Mouse (Mus musculus): Measurements from ENCODE around the gene Prss48. TPM values are rescaled to one million over a fixed set of nuclear protein-coding genes. Genes with fewer than 3 reads are reported as not detected.

The Prss48 gene
- polyA plus RNA-seq, 1 experiment, result not detected

DNA sequence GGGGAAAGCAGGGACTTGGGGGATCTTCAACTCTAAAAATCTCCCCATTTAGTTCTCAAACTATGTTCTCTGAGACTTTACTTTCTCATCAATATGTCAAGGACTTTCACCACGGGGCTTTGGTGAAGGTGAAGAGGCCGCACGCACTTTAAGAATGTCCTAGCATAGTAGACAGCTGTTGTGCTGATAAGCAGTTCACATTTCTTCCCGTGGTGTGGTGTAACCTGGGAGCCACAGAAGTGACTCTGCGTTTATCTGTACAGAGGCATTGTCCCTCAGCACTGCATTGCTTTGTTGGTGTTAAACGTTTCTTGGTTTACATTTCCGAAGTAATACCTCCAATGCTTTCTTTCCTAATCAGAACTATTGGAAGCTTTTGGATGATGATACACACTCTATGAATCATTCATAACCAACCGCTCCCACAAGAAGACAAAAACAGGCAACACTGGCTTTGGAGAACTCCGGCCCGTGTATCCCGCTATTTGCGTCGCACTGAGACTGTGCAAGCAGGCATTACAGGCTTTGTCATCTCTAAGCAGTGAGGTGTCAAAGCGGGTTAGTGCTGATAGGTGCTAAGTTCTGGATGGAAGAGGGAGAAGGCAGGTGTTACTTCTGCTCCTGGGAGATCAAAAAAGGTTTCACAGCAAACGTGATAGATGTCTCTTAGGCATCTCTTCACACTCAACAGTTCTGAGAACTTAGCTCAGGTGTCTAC, 26.5 kb upstream of the Prss48 start:
- TF ChIP-seq CTCF (IDR thresholded peaks at IDR 0.05; ENCODE audit: extremely low read depth, insufficient read depth, low read length) (no peak), POLR2A (IDR thresholded peaks at IDR 0.05; ENCODE audit: extremely low read depth, insufficient read depth, low read length) (no peak)
- Histone ChIP-seq H3K27ac (ENCODE audit: insufficient read depth, low read length) (no peak overlapping the region), H3K4me3 (ENCODE audit: insufficient read depth, low read length) (no peak overlapping the region), H3K4me1 (ENCODE audit: control insufficient read depth, insufficient read depth, low read length) (no peaks in the 10 kb centered on the region)

DNA sequence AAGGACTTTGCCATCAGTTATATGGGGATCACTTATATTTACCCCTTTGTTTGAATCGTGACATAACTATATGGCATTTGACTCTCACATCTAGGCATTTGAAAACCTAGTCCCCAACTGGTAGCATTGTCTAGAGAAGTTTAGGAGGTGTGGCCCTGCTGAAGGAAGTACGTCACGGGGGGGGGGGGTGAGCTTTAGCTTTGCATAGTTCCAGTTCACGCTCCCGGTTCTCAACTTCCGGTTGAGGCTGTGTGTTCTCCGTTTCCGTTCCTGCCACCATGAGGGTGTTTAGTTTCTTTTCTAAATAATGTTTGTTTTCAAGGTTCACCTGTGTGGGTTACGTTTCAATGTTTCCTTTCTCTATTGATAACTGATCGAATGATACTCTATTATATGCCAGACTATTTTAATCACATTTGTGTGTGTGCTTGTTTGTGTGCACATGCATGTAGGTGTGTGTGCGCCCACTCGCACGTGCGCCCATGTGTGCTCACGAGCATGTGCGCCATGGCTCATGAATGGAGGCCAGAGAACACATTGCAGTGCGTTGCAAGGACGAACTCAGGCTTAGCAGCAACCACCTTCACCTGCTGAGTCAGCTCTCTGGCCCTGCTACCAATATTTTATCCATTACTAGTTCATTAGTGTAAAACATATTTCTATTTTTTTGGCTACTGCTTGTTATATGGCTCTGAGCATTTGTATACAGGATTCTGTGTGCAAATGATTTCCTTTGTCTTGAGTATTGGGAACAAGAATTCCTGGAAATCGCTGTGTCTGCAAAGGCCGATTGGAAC, 23.2 kb upstream of the Prss48 start:
- Histone ChIP-seq H3K4me3 (ENCODE audit: insufficient read depth, low read length) (no peak overlapping the region), H3K4me1 (ENCODE audit: control insufficient read depth, insufficient read depth, low read length) (no peaks in the 10 kb centered on the region; the same call in 1 of the 2 replicates), H3K27ac (ENCODE audit: insufficient read depth, low read length) (no peak overlapping the region)
- TF ChIP-seq CTCF (IDR thresholded peaks at IDR 0.05; ENCODE audit: extremely low read depth, insufficient read depth, low read length) (no peak), POLR2A (IDR thresholded peaks at IDR 0.05; ENCODE audit: extremely low read depth, insufficient read depth, low read length) (no peak)

DNA sequence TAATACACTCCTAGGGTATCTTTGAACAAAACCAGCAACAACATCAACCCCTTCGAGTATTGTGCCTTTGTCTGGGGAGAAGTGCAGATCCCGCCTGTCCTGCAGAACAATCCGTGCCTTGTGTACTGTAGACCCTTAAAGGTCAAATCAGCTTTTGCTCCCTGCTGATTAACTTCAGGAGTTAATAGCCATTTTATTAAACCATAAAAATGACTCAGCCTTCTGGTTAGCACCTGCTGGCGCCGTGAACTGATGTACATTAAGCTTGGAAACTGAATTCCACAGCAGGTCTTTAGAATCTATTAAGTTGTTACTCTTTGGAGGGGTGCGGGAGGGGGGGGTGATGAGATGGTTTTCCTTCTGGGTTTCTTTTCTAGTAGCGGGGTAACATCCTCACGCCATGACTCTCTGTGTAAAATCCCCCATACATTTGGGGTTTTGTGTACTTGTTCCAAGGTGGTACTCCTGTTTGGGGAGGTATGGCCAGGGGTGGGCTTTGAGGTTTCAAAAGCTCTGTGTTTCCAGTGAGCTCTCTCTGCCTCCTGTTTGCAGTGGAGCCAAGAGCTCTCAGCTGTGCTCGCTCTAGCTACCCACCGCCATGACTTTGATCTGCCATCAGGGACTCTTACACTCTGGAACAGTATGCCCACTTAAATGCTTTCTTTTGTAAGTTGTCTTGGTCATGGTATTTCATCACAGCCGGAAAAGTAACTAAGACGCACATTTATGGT, 21.9 kb upstream of the Prss48 start:
- Histone ChIP-seq H3K4me1 (ENCODE audit: control insufficient read depth, insufficient read depth, low read length) (no peaks in the 10 kb centered on the region; the same call in 1 of the 2 replicates), H3K4me3 (ENCODE audit: insufficient read depth, low read length) (no peak overlapping the region), H3K27ac (ENCODE audit: insufficient read depth, low read length) (no peak overlapping the region)
- TF ChIP-seq CTCF (IDR thresholded peaks at IDR 0.05; ENCODE audit: extremely low read depth, insufficient read depth, low read length), result no peak

DNA sequence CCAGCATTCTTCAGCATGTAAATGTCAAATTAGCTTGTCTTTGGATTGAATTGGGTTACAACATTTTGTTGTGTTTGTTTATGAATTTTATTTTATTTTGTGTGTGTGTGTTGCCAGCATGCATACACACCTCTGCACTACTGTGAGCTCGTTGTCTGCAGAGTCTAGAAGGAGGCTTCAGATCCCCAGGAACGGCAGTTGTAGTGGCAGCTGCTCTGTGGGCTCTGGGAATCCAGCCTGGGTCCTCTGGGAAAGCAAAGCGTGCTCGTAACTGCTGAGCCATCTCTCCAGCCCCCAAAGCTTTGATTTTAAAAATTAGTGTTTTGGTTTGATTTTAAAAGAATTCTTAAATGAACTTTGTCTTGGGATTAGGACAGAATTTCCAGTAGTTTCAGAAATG, 19.4 kb upstream of the Prss48 start:
- H3K27ac ChIP-seq (ENCODE audit: insufficient read depth, low read length), result no peak overlapping the region
- peaks cover 1% of the 10 kb centered on the region for H3K4me1 ChIP-seq (ENCODE audit: control insufficient read depth, insufficient read depth, low read length)
- no peak for TF ChIP-seq POLR2A (IDR thresholded peaks at IDR 0.05; ENCODE audit: extremely low read depth, insufficient read depth, low read length)
- no peak for TF ChIP-seq CTCF (IDR thresholded peaks at IDR 0.05; ENCODE audit: extremely low read depth, insufficient read depth, low read length)
- no peak overlapping the region for H3K4me3 ChIP-seq (ENCODE audit: insufficient read depth, low read length)

DNA sequence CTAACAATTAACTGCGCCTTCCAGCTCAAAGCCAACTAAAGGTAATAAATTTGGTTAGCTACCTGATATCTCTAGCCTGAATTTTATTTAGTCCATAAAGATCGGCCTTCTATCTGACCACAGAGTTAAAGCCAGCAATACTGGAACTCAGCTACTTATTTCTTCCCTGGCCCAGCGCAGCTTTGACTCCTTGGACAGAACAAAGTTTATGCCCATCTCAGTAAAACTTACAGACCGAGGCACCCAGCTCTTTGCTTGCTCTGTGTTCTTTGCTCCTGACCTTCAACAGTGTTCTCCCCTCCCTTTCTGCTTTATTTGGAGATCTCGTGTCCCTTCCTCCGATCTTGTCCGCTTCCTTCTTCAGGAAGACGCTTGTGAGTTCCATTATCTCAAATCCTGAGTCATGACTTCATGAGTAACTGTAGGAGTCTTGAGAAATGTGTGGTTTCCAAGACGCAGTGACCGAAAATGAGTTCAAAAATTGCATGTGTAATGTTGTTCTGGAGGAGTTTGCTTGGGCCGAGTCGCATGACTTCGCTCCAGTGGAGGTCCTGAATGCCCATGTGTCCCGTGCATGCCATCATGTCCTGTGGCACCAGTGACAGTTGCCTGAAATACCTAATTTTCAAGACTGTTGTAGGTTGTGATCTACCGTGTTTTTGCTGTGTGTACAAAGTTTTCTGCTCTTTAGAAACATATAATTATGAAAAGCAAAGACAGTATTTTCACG, 18.8 kb upstream of the Prss48 start:
- Histone ChIP-seq H3K4me1 (ENCODE audit: control insufficient read depth, insufficient read depth, low read length) (peaks cover 1% of the 10 kb centered on the region), H3K4me3 (ENCODE audit: insufficient read depth, low read length) (no peak overlapping the region), H3K27ac (ENCODE audit: insufficient read depth, low read length) (no peak overlapping the region)
- no peak for TF ChIP-seq POLR2A (IDR thresholded peaks at IDR 0.05; ENCODE audit: extremely low read depth, insufficient read depth, low read length)
- TF ChIP-seq CTCF (IDR thresholded peaks at IDR 0.05; ENCODE audit: extremely low read depth, insufficient read depth, low read length), result no peak

DNA sequence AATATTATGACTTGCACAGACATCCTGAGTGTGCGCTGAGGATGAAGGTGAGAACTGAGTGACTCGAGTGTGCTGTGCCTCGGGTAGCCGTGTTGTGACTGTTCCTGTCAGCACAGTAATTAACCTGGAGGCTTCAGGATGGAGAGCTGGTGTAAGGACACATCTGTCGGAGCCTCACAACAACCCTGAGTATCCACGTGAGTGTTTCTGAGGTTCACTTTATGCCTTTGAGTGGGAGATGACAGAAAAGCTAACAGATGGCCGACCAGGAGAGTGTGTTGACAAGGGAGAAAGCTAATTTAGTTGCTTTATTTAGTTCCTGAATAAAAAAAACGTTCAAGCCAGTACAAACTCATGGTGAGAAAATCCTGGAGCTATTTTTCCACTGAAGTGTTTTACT, 15.2 kb upstream of the Prss48 start:
- no peak overlapping the region for H3K27ac ChIP-seq (ENCODE audit: insufficient read depth, low read length)
- H3K4me1 ChIP-seq (ENCODE audit: control insufficient read depth, insufficient read depth, low read length), result peaks cover 1% of the 10 kb centered on the region
- TF ChIP-seq CTCF (IDR thresholded peaks at IDR 0.05; ENCODE audit: extremely low read depth, insufficient read depth, low read length) (no peak), POLR2A (IDR thresholded peaks at IDR 0.05; ENCODE audit: extremely low read depth, insufficient read depth, low read length) (no peak)
- H3K4me3 ChIP-seq (ENCODE audit: insufficient read depth, low read length), result no peak overlapping the region

DNA sequence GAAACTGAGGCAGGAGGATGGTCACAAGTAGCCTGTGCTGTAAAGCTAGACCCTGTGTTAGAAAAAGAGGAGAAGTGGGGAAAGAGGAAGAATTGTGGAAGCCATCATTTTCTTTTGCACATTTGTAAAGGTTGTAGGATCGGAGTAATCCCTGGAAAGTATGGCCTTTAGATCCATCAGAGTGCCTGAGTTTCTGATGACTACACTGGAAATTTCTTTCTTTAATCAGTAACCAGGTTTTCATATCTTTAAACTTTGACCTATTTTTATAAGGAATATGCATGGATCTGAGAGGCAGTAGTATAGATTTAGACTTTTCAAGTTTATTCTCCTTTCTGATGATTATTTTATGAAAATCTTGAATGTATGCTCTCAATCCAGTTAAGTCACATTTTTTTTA, 14.7 kb upstream of the Prss48 start:
- Histone ChIP-seq H3K4me1 (ENCODE audit: control insufficient read depth, insufficient read depth, low read length) (peaks cover 1% of the 10 kb centered on the region), H3K27ac (ENCODE audit: insufficient read depth, low read length) (no peak overlapping the region), H3K4me3 (ENCODE audit: insufficient read depth, low read length) (no peak overlapping the region)
- TF ChIP-seq CTCF (IDR thresholded peaks at IDR 0.05; ENCODE audit: extremely low read depth, insufficient read depth, low read length) (no peak), POLR2A (IDR thresholded peaks at IDR 0.05; ENCODE audit: extremely low read depth, insufficient read depth, low read length) (no peak)

DNA sequence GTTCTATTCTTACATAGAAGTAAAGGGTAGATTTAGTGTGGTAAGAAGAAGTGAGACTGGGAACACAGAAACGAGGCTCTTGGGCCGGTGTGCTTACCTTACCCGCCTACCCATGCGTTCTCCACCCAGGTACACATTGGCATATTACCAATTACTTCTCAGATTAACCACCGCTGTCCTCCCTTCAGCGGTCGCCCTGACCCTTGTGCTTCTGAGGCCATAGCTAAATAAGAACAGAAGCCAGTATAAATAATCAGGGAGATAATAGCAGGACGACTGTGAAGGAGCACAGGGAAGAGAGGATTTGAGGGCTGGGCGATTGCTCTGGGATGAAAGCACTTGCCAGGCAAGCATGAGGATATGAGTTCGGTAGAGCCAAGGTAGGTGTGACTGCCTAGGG, 11.5 kb upstream of the Prss48 start:
- H3K4me3 ChIP-seq (ENCODE audit: insufficient read depth, low read length), result no peak overlapping the region
- no peak overlapping the region for H3K27ac ChIP-seq (ENCODE audit: insufficient read depth, low read length)
- no peak for TF ChIP-seq POLR2A (IDR thresholded peaks at IDR 0.05; ENCODE audit: extremely low read depth, insufficient read depth, low read length)
- no peak for TF ChIP-seq CTCF (IDR thresholded peaks at IDR 0.05; ENCODE audit: extremely low read depth, insufficient read depth, low read length)
- H3K4me1 ChIP-seq (ENCODE audit: control insufficient read depth, insufficient read depth, low read length), result peaks cover 1% of the 10 kb centered on the region; the same call in 1 of the 2 replicates

DNA sequence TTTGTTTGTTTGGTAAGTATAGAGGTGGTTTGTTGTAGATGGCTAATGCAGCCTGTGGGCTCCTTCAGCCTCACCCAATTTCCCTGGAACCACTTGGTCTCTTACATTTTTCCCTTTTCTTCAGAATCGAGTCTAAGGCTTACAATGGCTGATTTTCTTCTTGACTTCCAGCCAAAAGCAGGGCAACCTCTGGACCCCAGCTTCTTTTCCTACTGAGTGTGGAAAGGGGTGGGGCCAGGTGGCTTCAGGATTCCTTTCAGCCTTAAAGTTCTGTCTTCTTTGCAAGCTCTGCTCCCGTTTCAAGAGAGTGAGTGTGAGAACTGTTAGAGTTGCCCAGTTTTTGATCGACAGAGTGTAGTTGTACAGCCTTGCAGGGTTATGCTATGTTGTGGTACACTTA, 9.5 kb upstream of the Prss48 start:
- Histone ChIP-seq H3K4me1 (ENCODE audit: control insufficient read depth, insufficient read depth, low read length) (no peaks in the 10 kb centered on the region), H3K4me3 (ENCODE audit: insufficient read depth, low read length) (no peak overlapping the region), H3K27ac (ENCODE audit: insufficient read depth, low read length) (no peak overlapping the region)
- TF ChIP-seq POLR2A (IDR thresholded peaks at IDR 0.05; ENCODE audit: extremely low read depth, insufficient read depth, low read length) (no peak), CTCF (IDR thresholded peaks at IDR 0.05; ENCODE audit: extremely low read depth, insufficient read depth, low read length) (no peak)
